Mouse (Mus musculus): ENCODE data around the gene Tulp2. TPM values are rescaled to one million over a fixed set of nuclear protein-coding genes. Genes with fewer than 3 reads are reported as not detected.
A peak's percentile ranks its signal among the peaks of the same experiment; 100 is the strongest.

Gene Tulp2
- polyA plus RNA-seq, 1 experiment: 0.04 TPM

GRCm38 (mm10) chr7:45551512-45551883 lies 69.8 kb downstream of the Tulp2 start:
- WGBS: 80% methylated on average over 8 of the region's 8 CpGs
- TF ChIP-seq POLR2A (IDR thresholded peaks at IDR 0.05; ENCODE audit: low read depth, low read length) (no peak), CTCF (IDR thresholded peaks at IDR 0.05; ENCODE audit: extremely low read depth, insufficient read depth, insufficient read length, insufficient replicate concordance) (no peak)
- no peak overlapping the region for H3K4me3 ChIP-seq (ENCODE audit: extremely low read depth, insufficient read depth, insufficient read length)
- H3K27me3 ChIP-seq (ENCODE audit: control insufficient read depth, insufficient read depth, low read length): no peaks in the 10 kb centered on the region
- H3K4me1 ChIP-seq (ENCODE audit: control insufficient read depth, insufficient read depth, insufficient read length): no peaks in the 10 kb centered on the region
- H3K27ac ChIP-seq (ENCODE audit: insufficient read depth, low read length): no peak overlapping the region
- no peaks in the 10 kb centered on the region for H3K36me3 ChIP-seq (ENCODE audit: control insufficient read depth, insufficient read depth, low read length)
- DNase-seq (ENCODE audit: low read depth in 1 of 2, low spot score in 2 of 2): no peak

- H3K4me1 ChIP-seq (ENCODE audit: control insufficient read depth, insufficient read depth, insufficient read length): no peaks in the 10 kb centered on the region
- no peak for DNase-seq (ENCODE audit: low read depth in 1 of 2, low spot score in 2 of 2)
- 85% methylated on average over 8 of the region's 8 CpGs for WGBS
- H3K27me3 ChIP-seq (ENCODE audit: control insufficient read depth, insufficient read depth, low read length): no peaks in the 10 kb centered on the region
- no peak overlapping the region for H3K27ac ChIP-seq (ENCODE audit: insufficient read depth, low read length)
- H3K36me3 ChIP-seq (ENCODE audit: control insufficient read depth, insufficient read depth, low read length): no peaks in the 10 kb centered on the region
- no peak overlapping the region for H3K4me3 ChIP-seq (ENCODE audit: extremely low read depth, insufficient read depth, insufficient read length)
- TF ChIP-seq CTCF (IDR thresholded peaks at IDR 0.05; ENCODE audit: extremely low read depth, insufficient read depth, insufficient read length, insufficient replicate concordance) (no peak), POLR2A (IDR thresholded peaks at IDR 0.05; ENCODE audit: low read depth, low read length) (no peak)
These were observed 71.8 kb downstream of the Tulp2 start for GRCm38 (mm10) chr7:45553519-45553918.

- 90% methylated on average over 2 of the region's 2 CpGs for WGBS
- H3K4me1 ChIP-seq (ENCODE audit: control insufficient read depth, insufficient read depth, insufficient read length): no peaks in the 10 kb centered on the region
- no peak overlapping the region for H3K4me3 ChIP-seq (ENCODE audit: extremely low read depth, insufficient read depth, insufficient read length)
These were observed 72.3 kb downstream of the Tulp2 start for GRCm38 (mm10) chr7:45553990-45554389.

GRCm38 (mm10) chr7:45554744-45555143 lies 73.1 kb downstream of the Tulp2 start, which contains the start of gene Hsd17b14:
Gene Hsd17b14 (plus strand): TSS chr7:45554893.
- whole genome bisulfite sequencing: 84% methylated on average over 8 of the region's 8 CpGs
- TF ChIP-seq CTCF (IDR thresholded peaks at IDR 0.05; ENCODE audit: extremely low read depth, insufficient read depth, insufficient read length, insufficient replicate concordance) (no peak), POLR2A (IDR thresholded peaks at IDR 0.05; ENCODE audit: low read depth, low read length) (no peak)
- H3K27me3 ChIP-seq (ENCODE audit: control insufficient read depth, insufficient read depth, low read length): no peaks in the 10 kb centered on the region
- no peaks in the 10 kb centered on the region for H3K4me1 ChIP-seq (ENCODE audit: control insufficient read depth, insufficient read depth, insufficient read length)
- no peak for DNase-seq (ENCODE audit: low read depth in 1 of 2, low spot score in 2 of 2)
- no peak within 1 kb of the TSS for H3K27ac ChIP-seq (ENCODE audit: insufficient read depth, low read length)
- H3K4me3 ChIP-seq (ENCODE audit: extremely low read depth, insufficient read depth, insufficient read length): no peak within 1 kb of the TSS
- no peaks in the 10 kb centered on the region for H3K36me3 ChIP-seq (ENCODE audit: control insufficient read depth, insufficient read depth, low read length)

More at GRCm38 (mm10) chr7:45553990-45554389, 72.3 kb downstream of the Tulp2 start:
- Histone ChIP-seq H3K36me3 (ENCODE audit: control insufficient read depth, insufficient read depth, low read length) (no peaks in the 10 kb centered on the region), H3K27ac (ENCODE audit: insufficient read depth, low read length) (no peak overlapping the region), H3K27me3 (ENCODE audit: control insufficient read depth, insufficient read depth, low read length) (no peaks in the 10 kb centered on the region)
- no peak for DNase-seq (ENCODE audit: low read depth in 1 of 2, low spot score in 2 of 2)
- TF ChIP-seq POLR2A (IDR thresholded peaks at IDR 0.05; ENCODE audit: low read depth, low read length) (no peak), CTCF (IDR thresholded peaks at IDR 0.05; ENCODE audit: extremely low read depth, insufficient read depth, insufficient read length, insufficient replicate concordance) (no peak)

DNA sequence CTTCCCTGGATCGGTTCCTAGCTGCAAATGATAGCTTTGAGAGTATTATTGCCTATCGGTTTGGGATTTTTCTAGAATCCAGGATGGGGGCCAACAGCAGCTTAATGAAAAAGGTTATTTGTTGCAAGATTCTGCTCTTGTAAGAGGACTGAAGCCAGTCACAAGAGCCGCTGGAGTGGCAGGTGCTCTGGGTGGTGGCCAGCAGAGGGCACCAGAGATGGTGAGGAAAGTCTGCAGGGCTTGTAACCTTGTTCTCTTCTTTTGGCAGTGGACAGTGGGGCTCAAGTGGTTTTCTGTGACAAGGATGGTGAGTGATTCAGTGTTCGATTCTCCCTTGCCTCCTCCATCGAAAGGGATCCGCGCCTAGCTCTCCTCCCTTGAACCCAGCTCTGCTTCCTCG lies 74.1 kb downstream of the Tulp2 start:
- H3K4me3 ChIP-seq (ENCODE audit: extremely low read depth, insufficient read depth, insufficient read length): no peak overlapping the region
- no peaks in the 10 kb centered on the region for H3K27me3 ChIP-seq (ENCODE audit: control insufficient read depth, insufficient read depth, low read length)
- 0 out of 2 replicates have a peak, but pooled peaks cover 5% of the 10 kb centered on the region for H3K4me1 ChIP-seq (ENCODE audit: control insufficient read depth, insufficient read depth, insufficient read length)
- no peak overlapping the region for H3K27ac ChIP-seq (ENCODE audit: insufficient read depth, low read length)
- no peaks in the 10 kb centered on the region for H3K36me3 ChIP-seq (ENCODE audit: control insufficient read depth, insufficient read depth, low read length)
- 31% methylated on average over 8 of the region's 8 CpGs for WGBS
- DNase-seq (ENCODE audit: low read depth in 1 of 2, low spot score in 2 of 2): peak in 1 of 2 experiments; percentile 79
- TF ChIP-seq POLR2A (IDR thresholded peaks at IDR 0.05; ENCODE audit: low read depth, low read length): no peak
- peak; percentile 86; the same call in 1 of the 2 replicates for TF ChIP-seq CTCF (IDR thresholded peaks at IDR 0.05; ENCODE audit: extremely low read depth, insufficient read depth, insufficient read length, insufficient replicate concordance)

DNA sequence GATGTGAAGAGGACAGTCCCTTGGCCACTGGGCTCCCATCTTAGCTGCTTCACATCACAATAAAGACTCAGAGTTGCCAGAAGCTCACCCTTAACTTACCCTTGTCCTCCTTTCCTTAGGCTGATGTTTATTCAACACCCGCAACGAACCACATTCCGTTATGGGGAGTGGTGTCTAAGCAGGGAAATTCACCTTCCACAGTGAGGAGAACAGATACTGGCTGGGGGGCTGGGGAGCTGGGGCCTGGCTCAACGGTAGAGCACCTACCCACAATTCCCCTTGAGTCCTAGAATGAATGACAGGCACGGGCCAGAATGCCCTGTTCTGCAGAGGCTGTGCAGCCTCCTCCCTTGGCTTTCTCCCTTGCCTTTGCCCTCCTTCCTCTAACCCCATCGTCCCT lies 77.2 kb downstream of the Tulp2 start:
- Histone ChIP-seq H3K27me3 (ENCODE audit: control insufficient read depth, insufficient read depth, low read length) (no peaks in the 10 kb centered on the region), H3K36me3 (ENCODE audit: control insufficient read depth, insufficient read depth, low read length) (no peaks in the 10 kb centered on the region), H3K4me1 (ENCODE audit: control insufficient read depth, insufficient read depth, insufficient read length) (0 out of 2 replicates have a peak, but pooled peaks cover 7% of the 10 kb centered on the region), H3K4me3 (ENCODE audit: extremely low read depth, insufficient read depth, insufficient read length) (no peak overlapping the region), H3K27ac (ENCODE audit: insufficient read depth, low read length) (no peak overlapping the region)
- no peak for TF ChIP-seq POLR2A (IDR thresholded peaks at IDR 0.05; ENCODE audit: low read depth, low read length)
- TF ChIP-seq CTCF (IDR thresholded peaks at IDR 0.05; ENCODE audit: extremely low read depth, insufficient read depth, insufficient read length, insufficient replicate concordance): no peak
- no peak for DNase-seq (ENCODE audit: low read depth in 1 of 2, low spot score in 2 of 2)
- WGBS: 45% methylated on average over 6 of the region's 6 CpGs

DNA sequence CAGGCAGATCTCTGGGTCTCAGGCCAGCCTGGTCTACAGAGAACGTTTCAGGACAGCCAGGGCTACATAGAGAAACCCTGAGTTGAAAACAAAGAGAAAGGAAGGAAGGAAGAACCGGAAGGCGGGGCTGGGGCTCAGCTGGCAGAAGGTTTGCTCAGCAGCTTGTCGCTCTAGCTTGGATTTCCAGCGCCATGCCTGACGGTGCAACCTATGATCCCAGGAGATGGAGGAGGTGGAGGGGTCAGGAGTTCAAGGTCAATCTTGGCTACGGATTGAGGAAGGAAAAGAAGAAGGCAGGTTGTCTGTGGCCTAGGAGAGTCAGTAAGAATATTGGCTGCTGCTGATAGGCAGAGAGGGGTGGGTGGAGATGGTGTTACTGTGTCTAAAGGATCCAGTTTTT lies 78.6 kb downstream of the Tulp2 start:
- 0 out of 2 replicates have a peak, but pooled peaks cover 7% of the 10 kb centered on the region for H3K4me1 ChIP-seq (ENCODE audit: control insufficient read depth, insufficient read depth, insufficient read length)
- 54% methylated on average over 7 of the region's 7 CpGs for WGBS

More for the DNA sequence above, 78.6 kb downstream of the Tulp2 start:
- Histone ChIP-seq H3K4me3 (ENCODE audit: extremely low read depth, insufficient read depth, insufficient read length) (no peak overlapping the region), H3K36me3 (ENCODE audit: control insufficient read depth, insufficient read depth, low read length) (no peaks in the 10 kb centered on the region), H3K27ac (ENCODE audit: insufficient read depth, low read length) (no peak overlapping the region), H3K27me3 (ENCODE audit: control insufficient read depth, insufficient read depth, low read length) (no peaks in the 10 kb centered on the region)
- TF ChIP-seq CTCF (IDR thresholded peaks at IDR 0.05; ENCODE audit: extremely low read depth, insufficient read depth, insufficient read length, insufficient replicate concordance): no peak
- no peak for TF ChIP-seq POLR2A (IDR thresholded peaks at IDR 0.05; ENCODE audit: low read depth, low read length)
- no peak for DNase-seq (ENCODE audit: low read depth in 1 of 2, low spot score in 2 of 2)
